Mouse (Mus musculus): ENCODE data around the gene Ralgps1. TPM values are rescaled to one million over a fixed set of nuclear protein-coding genes. Genes with fewer than 3 reads are reported as not detected.

Ralgps1 gene
- total and polyA plus RNA-seq, 3 experiments, result 0.89 to 2.6 TPM; not detected in 1

DNA sequence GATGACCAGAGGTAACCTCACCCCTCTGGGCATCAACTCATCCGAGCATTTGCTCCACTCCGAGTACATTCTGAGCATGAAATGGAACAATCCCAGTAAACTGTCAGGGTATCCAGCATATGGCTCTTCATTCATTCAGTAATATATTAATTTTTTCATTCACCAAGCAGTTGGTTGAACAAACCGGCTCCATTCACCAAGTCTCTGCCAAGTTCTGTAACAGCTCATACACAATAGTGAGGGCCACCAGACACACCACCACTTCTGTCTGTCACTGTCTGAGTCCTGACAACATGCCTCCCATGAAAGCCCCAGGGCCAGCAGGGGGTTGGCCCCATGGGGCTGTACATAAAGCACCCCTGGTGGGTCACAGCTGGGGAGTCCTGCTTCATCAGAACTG is 181.3 kb downstream of the Ralgps1 start:
- no peaks in the 10 kb centered on the region for H3K4me1 ChIP-seq (ENCODE audit: control insufficient read depth in 1 of 2, insufficient read depth in 2 of 2, low read length in 2 of 2)
- no peak overlapping the region for H3K27ac ChIP-seq (ENCODE audit: control insufficient read depth, low read depth, low read length)
- no peak overlapping the region for H3K4me3 ChIP-seq (ENCODE audit: control insufficient read depth in 1 of 2, insufficient read depth in 1 of 2, low read depth in 2 of 2, low read length in 2 of 2)

GRCm38 (mm10) chr2:33188925-33189670 is 182.2 kb downstream of the Ralgps1 start:
- Histone ChIP-seq H3K4me3 (ENCODE audit: control insufficient read depth in 1 of 2, insufficient read depth in 1 of 2, low read depth in 2 of 2, low read length in 2 of 2) (no peak overlapping the region), H3K9me3 (replicated peaks; ENCODE audit: insufficient read depth, low read length) (no peaks in the 10 kb centered on the region), H3K27ac (ENCODE audit: control insufficient read depth, low read depth, low read length) (no peak overlapping the region), H3K79me2 (ENCODE audit: control insufficient read depth, insufficient read depth, low read length, poor library complexity) (no peaks in the 10 kb centered on the region), H3K36me3 (ENCODE audit: control insufficient read depth in 1 of 2, insufficient read depth in 2 of 2, low read length in 2 of 2) (no peaks in the 10 kb centered on the region), H3K27me3 (ENCODE audit: control insufficient read depth in 1 of 2, insufficient read depth in 2 of 2, low read length in 2 of 2) (no peaks in the 10 kb centered on the region), H3K9ac (ENCODE audit: control insufficient read depth, low read depth, low read length, poor library complexity, severe bottlenecking) (no peak overlapping the region), H3K4me1 (ENCODE audit: control insufficient read depth in 1 of 2, insufficient read depth in 2 of 2, low read length in 2 of 2) (no peaks in the 10 kb centered on the region)
- no peak for DNase-seq (ENCODE audit: low read depth, low spot score)
- TF ChIP-seq MEF2A (IDR thresholded peaks at IDR 0.05; ENCODE audit: extremely low read depth, insufficient replicate concordance, low read depth, low read length, poor library complexity, severe bottlenecking) (no peak), MYC (IDR thresholded peaks at IDR 0.05; ENCODE audit: low read depth, low read length) (no peak)

More for the DNA sequence above, 181.3 kb downstream of the Ralgps1 start:
- no peak for DNase-seq (ENCODE audit: low read depth, low spot score)
- H3K36me3 ChIP-seq (ENCODE audit: control insufficient read depth in 1 of 2, insufficient read depth in 2 of 2, low read length in 2 of 2), result no peaks in the 10 kb centered on the region
- no peaks in the 10 kb centered on the region for H3K27me3 ChIP-seq (ENCODE audit: control insufficient read depth in 1 of 2, insufficient read depth in 2 of 2, low read length in 2 of 2)
- no peaks in the 10 kb centered on the region for H3K79me2 ChIP-seq (ENCODE audit: control insufficient read depth, insufficient read depth, low read length, poor library complexity)
- H3K9ac ChIP-seq (ENCODE audit: control insufficient read depth, low read depth, low read length, poor library complexity, severe bottlenecking), result no peak overlapping the region
- H3K9me3 ChIP-seq (replicated peaks; ENCODE audit: insufficient read depth, low read length), result no peaks in the 10 kb centered on the region
- TF ChIP-seq ETS1 (IDR thresholded peaks at IDR 0.05; ENCODE audit: low read depth, low read length) (no peak), TBP (IDR thresholded peaks at IDR 0.05; ENCODE audit: low read depth, low read length) (no peak), POLR2AphosphoS5 (IDR thresholded peaks at IDR 0.05; ENCODE audit: borderline replicate concordance, low read depth, low read length) (no peak), MYB (IDR thresholded peaks at IDR 0.05; ENCODE audit: low read depth, low read length) (no peak), TCF12 (IDR thresholded peaks at IDR 0.05; ENCODE audit: low read depth, low read length) (no peak), ZKSCAN1 (IDR thresholded peaks at IDR 0.05; ENCODE audit: low read depth, low read length) (no peak), POLR2AphosphoS2 (IDR thresholded peaks at IDR 0.05; ENCODE audit: low read length) (no peak), ELF1 (IDR thresholded peaks at IDR 0.05; ENCODE audit: low read depth, low read length) (no peak)

DNA sequence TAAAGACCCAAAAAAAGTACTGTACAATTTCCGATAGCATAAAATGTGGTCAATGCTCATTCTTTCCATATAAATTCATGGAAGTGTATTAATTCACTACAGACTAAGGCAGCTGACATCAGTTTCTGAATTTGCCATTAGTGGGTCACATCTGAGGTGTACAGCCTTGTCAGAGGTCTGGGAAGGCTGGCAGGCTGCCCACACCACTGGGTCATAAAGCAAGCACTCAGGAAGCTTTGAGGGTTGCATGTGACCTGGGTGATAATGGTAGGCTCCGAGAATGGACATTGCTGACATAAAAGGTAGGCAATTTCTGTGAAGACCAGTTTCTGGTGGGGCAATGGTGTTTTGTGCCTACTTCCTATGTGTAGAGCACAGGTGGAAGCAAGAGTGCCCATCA is 183.4 kb downstream of the Ralgps1 start:
- H3K9ac ChIP-seq (ENCODE audit: control insufficient read depth, low read depth, low read length, poor library complexity, severe bottlenecking), result no peak overlapping the region

More for the DNA sequence above, 183.4 kb downstream of the Ralgps1 start:
- Histone ChIP-seq H3K9me3 (replicated peaks; ENCODE audit: insufficient read depth, low read length) (no peaks in the 10 kb centered on the region), H3K4me1 (ENCODE audit: control insufficient read depth in 1 of 2, insufficient read depth in 2 of 2, low read length in 2 of 2) (no peaks in the 10 kb centered on the region), H3K27ac (ENCODE audit: control insufficient read depth, low read depth, low read length) (no peak overlapping the region), H3K27me3 (ENCODE audit: control insufficient read depth in 1 of 2, insufficient read depth in 2 of 2, low read length in 2 of 2) (no peaks in the 10 kb centered on the region), H3K4me3 (ENCODE audit: control insufficient read depth in 1 of 2, insufficient read depth in 1 of 2, low read depth in 2 of 2, low read length in 2 of 2) (no peak overlapping the region), H3K36me3 (ENCODE audit: control insufficient read depth in 1 of 2, insufficient read depth in 2 of 2, low read length in 2 of 2) (no peaks in the 10 kb centered on the region), H3K79me2 (ENCODE audit: control insufficient read depth, insufficient read depth, low read length, poor library complexity) (no peaks in the 10 kb centered on the region)
- no peak for TF ChIP-seq MYC (IDR thresholded peaks at IDR 0.05; ENCODE audit: low read depth, low read length)
- TF ChIP-seq CHD1 (IDR thresholded peaks at IDR 0.05; ENCODE audit: low read depth, low read length), result no peak
- no peak for TF ChIP-seq NELFE (IDR thresholded peaks at IDR 0.05; ENCODE audit: low read depth, low read length)
- TF ChIP-seq GABPA (IDR thresholded peaks at IDR 0.05; ENCODE audit: low read depth, low read length), result no peak
- no peak for TF ChIP-seq HCFC1 (IDR thresholded peaks at IDR 0.05; ENCODE audit: low read depth, low read length)
- no peak for TF ChIP-seq ZMIZ1 (IDR thresholded peaks at IDR 0.05; ENCODE audit: low read depth, low read length)
- no peak for TF ChIP-seq MAX (IDR thresholded peaks at IDR 0.05; ENCODE audit: low read length)
- no peak for TF ChIP-seq RAD21 (IDR thresholded peaks at IDR 0.05; ENCODE audit: low read depth, low read length)
- TF ChIP-seq MEF2A (IDR thresholded peaks at IDR 0.05; ENCODE audit: extremely low read depth, insufficient replicate concordance, low read depth, low read length, poor library complexity, severe bottlenecking), result no peak
- no peak for TF ChIP-seq ELF1 (IDR thresholded peaks at IDR 0.05; ENCODE audit: low read depth, low read length)
- no peak for TF ChIP-seq ETS1 (IDR thresholded peaks at IDR 0.05; ENCODE audit: low read depth, low read length)
- TF ChIP-seq BHLHE40 (IDR thresholded peaks at IDR 0.05; ENCODE audit: borderline replicate concordance, low read depth, low read length), result no peak
- no peak for DNase-seq (ENCODE audit: low read depth, low spot score)

Measured in MEL (cell line).